Mouse (Mus musculus): ENCODE data around the gene Limd2.

GRCm38 (mm10) chr11:106192241-106192640 lies 31.6 kb upstream of the Limd2 start:
- TF ChIP-seq GATA1 (IDR thresholded peaks at IDR 0.05; ENCODE audit: low read length) (no peak), TAL1 (IDR thresholded peaks at IDR 0.05; ENCODE audit: low read length) (no peak)
